Mouse (Mus musculus) liver, adult 2 months (tissue): Measurements from ENCODE around the gene Slc2a4. TPM values are rescaled to one million over a fixed set of nuclear protein-coding genes. Genes with fewer than 3 reads are reported as not detected.

ENCODE experiments used
- DNase-seq: peaks from one replicate; pipeline ENCODE4 v3.0.0-alpha.2; 2011; ENCODE audit warnings: low read depth, low spot score; ENCODE audit errors: extremely low read depth
- H3K27ac ChIP-seq: fragments of 200-500 bp; replicated peaks from 2 replicates; pipeline ENCODE4 v1.5.1; 2012; ENCODE audit warnings: low read depth, mild to moderate bottlenecking, control low read depth, inconsistent platforms, low read length; ENCODE audit not compliant: insufficient read depth
- H3K27me3 ChIP-seq: fragments of 200-500 bp; 2 replicates; pipeline ENCODE4 v1.6.1; 2012; ENCODE audit warnings: mild to moderate bottlenecking, moderate library complexity, low read length, inconsistent platforms; ENCODE audit not compliant: control insufficient read depth, insufficient read depth
- H3K36me3 ChIP-seq: fragments of 200-500 bp; 2 replicates; pipeline ENCODE4 v1.6.1; 2012; ENCODE audit warnings: low read length, inconsistent platforms; ENCODE audit not compliant: control insufficient read depth, insufficient read depth
- H3K4me1 ChIP-seq: fragments of 200-500 bp; 2 replicates; pipeline ENCODE4 v1.6.1; 2011; ENCODE audit warnings: low read length; ENCODE audit not compliant: control insufficient read depth, insufficient read depth
- H3K4me3 ChIP-seq: fragments of 200-500 bp; 2 replicates; pipeline ENCODE4 v1.5.1; 2011; ENCODE audit warnings: low read depth, mild to moderate bottlenecking, control low read depth, low read length, moderate library complexity; ENCODE audit not compliant: insufficient read depth
- H3K79me2 ChIP-seq: fragments of 200-500 bp; 2 replicates; pipeline ENCODE4 v1.6.1; 2012; ENCODE audit warnings: inconsistent platforms, mild to moderate bottlenecking, low read length, moderate library complexity; ENCODE audit not compliant: control insufficient read depth, insufficient read depth
- H3K9ac ChIP-seq: fragments of 200-500 bp; 2 replicates; pipeline ENCODE4 v1.6.1; 2012; ENCODE audit warnings: low read depth, mild to moderate bottlenecking, control low read depth, inconsistent platforms, low read length
- CTCF ChIP-seq: fragments of 200-500 bp; IDR thresholded peaks from 2 replicates; pipeline ENCODE4 v1.5.1; 2011; ENCODE audit warnings: low read depth, low read length, control low read depth
- POLR2A ChIP-seq: fragments of 200-500 bp; IDR thresholded peaks from 2 replicates; pipeline ENCODE4 v1.6.1; 2011; ENCODE audit warnings: low read length, control low read depth; ENCODE audit not compliant: insufficient read depth; ENCODE audit errors: extremely low read depth
- WGBS: fragments of 180-500 bp; shearing (Covaris S2); methylation state at CpG from one replicate; pipeline ENCODE4 v1.1.7; 2018; 5-methylcytosine and 5-hydroxymethylcytosine counted together
- polyA plus RNA-seq: library from polyadenylated mRNA; depleted of rRNA; stranded (reverse); fragments of >200 nt; gene quantifications from 2 replicates; pipeline ENCODE4 v1.2.3, GENCODE M21; 2012
- total RNA-seq: library from RNA; depleted of rRNA; stranded (reverse); fragments of >200 nt; gene quantifications from 2 replicates; pipeline ENCODE4 v1.2.3, GENCODE M21; 2014

The Slc2a4 gene
- total and polyA plus RNA-seq, 2 experiments = 0.39 to 0.83 TPM

DNA sequence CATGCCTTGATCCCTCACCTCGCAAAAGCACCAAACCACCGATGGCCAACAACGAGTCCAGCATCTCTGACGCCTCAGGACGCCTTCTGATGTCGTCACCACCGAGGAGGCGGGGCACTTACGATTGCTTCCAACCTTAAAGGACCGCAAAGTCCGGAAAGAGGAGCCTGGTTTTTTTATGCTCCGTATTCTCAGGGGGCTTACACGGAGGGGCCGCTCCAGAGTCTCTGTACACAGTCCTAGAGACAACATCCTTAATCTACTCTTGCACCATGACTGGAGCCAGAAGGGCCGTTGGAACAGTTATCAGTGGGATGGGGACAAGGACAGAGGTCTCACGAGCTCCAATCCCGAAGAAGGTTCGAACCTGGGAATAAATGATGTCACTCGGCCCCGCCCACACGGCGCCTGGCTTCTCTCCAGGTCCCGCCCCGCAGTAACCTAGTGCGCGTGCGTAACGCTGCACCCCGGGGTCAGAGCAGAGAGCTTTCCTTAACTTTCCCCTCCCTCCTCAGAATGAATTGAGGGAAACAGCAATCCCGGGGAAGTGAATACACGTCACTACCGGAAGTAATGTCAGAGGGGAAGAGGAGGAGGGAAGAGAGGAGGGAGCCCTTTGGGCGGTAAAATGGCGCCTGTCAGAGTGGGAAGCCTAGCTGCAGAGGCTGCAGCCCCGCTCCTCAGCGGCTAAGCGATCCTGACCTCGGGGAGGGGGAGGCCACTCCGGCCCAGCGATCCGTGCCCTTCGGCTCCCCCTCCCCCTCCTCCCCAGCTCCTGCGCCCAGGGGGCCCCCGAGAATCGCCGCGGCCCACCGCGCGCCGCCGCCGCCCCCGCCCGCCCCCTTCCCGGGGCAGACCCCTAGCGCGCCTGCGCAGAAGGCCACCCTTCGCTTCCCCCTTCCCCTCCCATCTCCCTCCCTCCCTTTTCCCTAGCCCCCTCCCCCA lies 32.5 kb upstream of the Slc2a4 start:
- Histone ChIP-seq H3K36me3 (peaks cover 10% of the 10 kb centered on the region; the same call in 1 of the 2 replicates), H3K79me2 (peaks cover 16% of the 10 kb centered on the region; the same call in 1 of the 2 replicates), H3K27ac (peak overlapping the region; percentile 85), H3K27me3 (no peaks in the 10 kb centered on the region), H3K4me3 (peak overlapping the region; percentile 89), H3K4me1 (peaks cover 19% of the 10 kb centered on the region; the same call in 1 of the 2 replicates), H3K9ac (peak overlapping the region; percentile 95)
- peak; percentile 98 for DNase-seq
- peak; percentile 89 for TF ChIP-seq POLR2A
- TF ChIP-seq CTCF = no peak
- WGBS = under 1% methylated on average over 45 of the region's 60 CpGs

DNA sequence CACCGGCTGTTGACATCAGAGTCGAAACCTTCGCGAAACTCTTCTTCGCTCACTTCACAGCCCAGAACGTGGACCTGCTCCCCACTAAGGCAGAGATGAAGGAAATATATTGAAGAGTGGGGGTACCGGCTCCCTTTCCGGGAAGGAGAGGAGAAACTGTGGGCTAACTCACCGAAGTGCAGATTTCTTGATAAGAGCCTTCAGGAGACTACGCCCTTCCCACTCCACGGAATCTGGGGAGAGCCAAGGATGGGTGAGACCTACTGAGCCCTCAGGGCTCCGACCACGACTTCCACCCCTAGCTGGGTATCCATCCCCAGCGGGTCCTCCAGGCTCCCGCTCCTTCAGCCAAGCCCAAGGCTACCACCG lies 31.8 kb upstream of the Slc2a4 start:
- Histone ChIP-seq H3K27me3 (no peaks in the 10 kb centered on the region), H3K79me2 (peaks cover 16% of the 10 kb centered on the region; the same call in 1 of the 2 replicates), H3K27ac (peak overlapping the region; percentile 33), H3K9ac (peak overlapping the region; percentile 70), H3K4me3 (peak overlapping the region; percentile 89), H3K36me3 (peaks cover 7% of the 10 kb centered on the region), H3K4me1 (peaks cover 19% of the 10 kb centered on the region; the same call in 1 of the 2 replicates)
- DNase-seq = no peak
- 4% methylated on average over 16 of the region's 16 CpGs for WGBS
- TF ChIP-seq CTCF (no peak), POLR2A (no peak)

DNA sequence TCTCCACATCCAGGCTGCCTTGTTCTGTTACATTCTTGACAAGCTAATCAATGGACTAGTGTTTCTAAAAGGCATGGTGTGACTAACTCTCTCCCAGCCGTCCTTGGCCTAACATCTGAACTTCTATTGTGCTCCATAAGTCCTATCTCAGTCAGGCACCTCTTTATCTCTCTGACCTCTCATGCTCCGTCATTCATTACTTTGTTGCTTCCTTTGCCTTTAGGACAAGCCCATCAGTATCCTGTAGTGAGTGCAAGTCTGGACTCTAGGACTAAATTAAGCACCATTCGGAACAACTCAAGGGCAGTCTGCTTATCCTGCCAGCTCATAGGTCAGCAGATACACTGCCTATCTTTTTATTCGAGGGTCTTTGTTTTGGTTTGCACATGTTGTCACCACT lies 28.3 kb upstream of the Slc2a4 start:
- TF ChIP-seq CTCF (no peak), POLR2A (no peak)
- no peak overlapping the region for H3K9ac ChIP-seq
- no peak overlapping the region for H3K4me3 ChIP-seq
- H3K27ac ChIP-seq = no peak overlapping the region
- peaks cover 21% of the 10 kb centered on the region for H3K36me3 ChIP-seq
- H3K4me1 ChIP-seq = no peaks in the 10 kb centered on the region
- peaks cover 3% of the 10 kb centered on the region; the same call in 1 of the 2 replicates for H3K79me2 ChIP-seq
- no peaks in the 10 kb centered on the region for H3K27me3 ChIP-seq
- no peak for DNase-seq
- 79% methylated on average over 4 of the region's 4 CpGs for WGBS

DNA sequence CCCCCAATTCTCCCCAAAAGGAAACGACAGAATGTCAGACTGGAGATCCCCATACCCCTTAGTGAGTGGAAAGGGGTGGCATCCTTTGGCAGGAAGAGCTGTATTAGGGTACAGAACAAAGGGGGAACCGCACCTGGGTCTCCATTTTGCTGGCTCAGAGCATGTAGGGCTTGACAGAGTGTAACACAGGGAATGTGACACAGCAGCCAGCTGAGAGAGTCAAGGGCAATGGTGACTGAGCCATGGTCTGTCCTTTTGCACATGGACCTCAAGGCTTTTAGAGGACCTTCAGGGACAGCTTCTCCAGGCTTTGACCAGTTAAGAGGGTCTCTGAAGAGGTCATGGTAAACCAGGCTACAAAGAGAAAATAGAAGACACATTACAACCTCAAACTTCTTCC lies 26.9 kb upstream of the Slc2a4 start:
- no peak overlapping the region for H3K4me3 ChIP-seq
- H3K9ac ChIP-seq = no peak overlapping the region
- no peaks in the 10 kb centered on the region for H3K79me2 ChIP-seq
- H3K27ac ChIP-seq = no peak overlapping the region
- no peaks in the 10 kb centered on the region for H3K27me3 ChIP-seq
- WGBS = 96% methylated on average over 2 of the region's 2 CpGs
- H3K36me3 ChIP-seq = peaks cover 21% of the 10 kb centered on the region
- no peaks in the 10 kb centered on the region for H3K4me1 ChIP-seq
- no peak for TF ChIP-seq CTCF
- no peak for TF ChIP-seq POLR2A
- no peak for DNase-seq

DNA sequence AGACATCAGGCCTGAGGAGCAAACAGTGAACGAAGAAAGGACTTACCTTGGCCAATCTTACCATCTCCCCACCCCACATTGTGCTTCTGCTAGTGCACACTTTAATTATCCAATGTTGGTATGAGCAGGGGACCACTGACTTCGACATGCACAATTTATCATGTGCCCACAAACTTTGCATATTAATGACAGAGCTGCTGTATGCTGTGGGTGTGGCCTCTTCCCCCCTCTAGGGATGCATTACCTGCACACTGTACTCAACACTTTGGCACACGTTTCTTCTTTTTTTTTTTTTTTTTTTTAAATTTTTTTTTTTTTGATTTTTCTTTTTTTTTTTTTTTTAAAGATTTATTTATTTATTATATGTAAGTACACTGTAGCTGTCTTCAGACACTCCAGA lies 22.8 kb upstream of the Slc2a4 start:
- 89% methylated on average over 3 of the region's 3 CpGs for WGBS
- Histone ChIP-seq H3K9ac (no peak overlapping the region), H3K36me3 (peaks cover 23% of the 10 kb centered on the region), H3K27me3 (peaks cover 8% of the 10 kb centered on the region), H3K79me2 (no peaks in the 10 kb centered on the region), H3K27ac (no peak overlapping the region), H3K4me1 (0 out of 2 replicates have a peak, but pooled peaks cover 3% of the 10 kb centered on the region), H3K4me3 (no peak overlapping the region)
- no peak for TF ChIP-seq CTCF
- TF ChIP-seq POLR2A = no peak
- no peak for DNase-seq

DNA sequence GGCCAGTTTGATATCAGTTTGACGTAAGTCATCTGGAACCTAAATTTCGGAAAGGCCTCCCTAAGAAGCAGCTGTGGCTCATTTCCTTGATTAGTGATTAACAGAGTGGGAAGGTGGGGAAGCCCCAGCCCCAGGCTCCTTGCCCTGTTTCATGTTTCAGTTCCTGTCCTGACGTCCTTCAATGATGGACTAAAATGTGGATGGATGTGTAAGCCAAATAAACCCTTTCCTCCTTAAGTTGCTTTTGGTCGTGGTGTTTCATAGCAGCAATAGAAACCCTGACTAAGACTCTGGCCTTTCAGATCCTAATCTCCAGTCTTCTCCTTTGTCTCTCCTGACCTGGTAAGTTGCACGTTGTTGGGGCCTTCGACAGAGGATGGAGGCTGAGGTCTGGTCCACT lies 22.2 kb upstream of the Slc2a4 start:
- peaks cover 11% of the 10 kb centered on the region for H3K27me3 ChIP-seq
- no peak overlapping the region for H3K27ac ChIP-seq

More for the DNA sequence above, 22.2 kb upstream of the Slc2a4 start:
- 0 out of 2 replicates have a peak, but pooled peaks cover 3% of the 10 kb centered on the region for H3K4me1 ChIP-seq
- WGBS = 86% methylated on average over 6 of the region's 6 CpGs
- H3K4me3 ChIP-seq = no peak overlapping the region
- no peak overlapping the region for H3K9ac ChIP-seq
- DNase-seq = no peak
- H3K79me2 ChIP-seq = no peaks in the 10 kb centered on the region
- TF ChIP-seq CTCF (no peak), POLR2A (no peak)
- peaks cover 23% of the 10 kb centered on the region for H3K36me3 ChIP-seq
